Mouse (Mus musculus) large intestine, adult 2 months (tissue): ENCODE measurements around the gene Peli2. TPM values are rescaled to one million over a fixed set of nuclear protein-coding genes. Genes with fewer than 3 reads are reported as not detected.

Experiments
- DNase-seq: peaks from one replicate; pipeline ENCODE4 v3.0.0-alpha.2; 2012; ENCODE audit warnings: low read depth, low spot score
- WGBS: fragments of 180-500 bp; shearing (Covaris S2); methylation state at CpG from one replicate; pipeline ENCODE4 v1.1.7; 2018; 5-methylcytosine and 5-hydroxymethylcytosine counted together
- polyA plus RNA-seq: library from polyadenylated mRNA; depleted of rRNA; stranded (reverse); fragments of >200 nt; gene quantifications from 2 replicates; pipeline ENCODE4 v1.2.3, GENCODE M21; 2012

Gene Peli2
- polyA plus RNA-seq, 1 experiment: 2.4 TPM

- DNase-seq: no peak
- 24% methylated on average over 15 of the region's 15 CpGs for WGBS
Observed at GRCm38 (mm10) chr14:48207119-48207518, 86.5 kb downstream of the Peli2 start.

GRCm38 (mm10) chr14:48207746-48208640 lies 87.4 kb downstream of the Peli2 start:
- WGBS: 81% methylated on average over 12 of the region's 12 CpGs
- DNase-seq: no peak

GRCm38 (mm10) chr14:48209436-48209835 lies 88.8 kb downstream of the Peli2 start:
- WGBS: 95% methylated on average over 5 of the region's 5 CpGs
- no peak for DNase-seq

- 94% methylated on average over 9 of the region's 9 CpGs for WGBS
Observed at GRCm38 (mm10) chr14:48210089-48210488, 89.5 kb downstream of the Peli2 start.

GRCm38 (mm10) chr14:48211526-48211925 lies 90.9 kb downstream of the Peli2 start:
- no peak for DNase-seq
- WGBS: 89% methylated on average over 8 of the region's 8 CpGs

More at GRCm38 (mm10) chr14:48210089-48210488, 89.5 kb downstream of the Peli2 start:
- no peak for DNase-seq

GRCm38 (mm10) chr14:48212839-48213238 lies 92.2 kb downstream of the Peli2 start:
- 91% methylated on average over 11 of the region's 11 CpGs for WGBS
- no peak for DNase-seq

GRCm38 (mm10) chr14:48213593-48213992 lies 93.0 kb downstream of the Peli2 start:
- no peak for DNase-seq
- 94% methylated on average over 15 of the region's 15 CpGs for WGBS

GRCm38 (mm10) chr14:48222051-48222450 lies 101.4 kb downstream of the Peli2 start:
- WGBS: 94% methylated on average over 9 of the region's 9 CpGs

GRCm38 (mm10) chr14:48222684-48223083 lies 102.1 kb downstream of the Peli2 start:
- 88% methylated on average over 9 of the region's 9 CpGs for WGBS
- no peak for DNase-seq

More at GRCm38 (mm10) chr14:48222051-48222450, 101.4 kb downstream of the Peli2 start:
- DNase-seq: no peak

- DNase-seq: no peak
- 76% methylated on average over 1 of the region's 1 CpGs for WGBS
Observed at GRCm38 (mm10) chr14:48224203-48224602, 103.6 kb downstream of the Peli2 start.

- WGBS: 65% methylated on average over 5 of the region's 5 CpGs
- DNase-seq: no peak
Observed at GRCm38 (mm10) chr14:48224861-48225300, 104.3 kb downstream of the Peli2 start.

GRCm38 (mm10) chr14:48225810-48226446 lies 105.3 kb downstream of the Peli2 start:
- 82% methylated on average over 7 of the region's 7 CpGs for WGBS
- DNase-seq: no peak

GRCm38 (mm10) chr14:48226759-48227158 lies 106.1 kb downstream of the Peli2 start:
- no peak for DNase-seq

GRCm38 (mm10) chr14:48234785-48235519 lies 114.3 kb downstream of the Peli2 start:
- no peak for DNase-seq
- WGBS: 88% methylated on average over 20 of the region's 20 CpGs

More at GRCm38 (mm10) chr14:48226759-48227158, 106.1 kb downstream of the Peli2 start:
- WGBS: 96% methylated on average over 10 of the region's 10 CpGs

GRCm38 (mm10) chr14:48241335-48241734 lies 120.7 kb downstream of the Peli2 start:
- 82% methylated on average over 7 of the region's 7 CpGs for WGBS
- DNase-seq: no peak

GRCm38 (mm10) chr14:48246236-48246635 lies 125.6 kb downstream of the Peli2 start:
- no peak for DNase-seq
- 29% methylated on average over 3 of the region's 3 CpGs for WGBS

GRCm38 (mm10) chr14:48246963-48247362 lies 126.3 kb downstream of the Peli2 start:
- 89% methylated on average over 9 of the region's 9 CpGs for WGBS
- no peak for DNase-seq

GRCm38 (mm10) chr14:48249459-48249858 lies 128.8 kb downstream of the Peli2 start:
- whole genome bisulfite sequencing: 87% methylated on average over 2 of the region's 2 CpGs
- no peak for DNase-seq

- WGBS: 94% methylated on average over 9 of the region's 9 CpGs
- no peak for DNase-seq
Observed at GRCm38 (mm10) chr14:48249909-48250308, 129.3 kb downstream of the Peli2 start.

- 88% methylated on average over 9 of the region's 9 CpGs for WGBS
- DNase-seq: no peak
Observed at GRCm38 (mm10) chr14:48251381-48251979, 130.9 kb downstream of the Peli2 start.
